ENCODE assay signal across 19 mouse cellular contexts in genomic region chr13:57879817-57880216, GRCm38 (mm10). TPM values are rescaled to one million over a fixed set of nuclear protein-coding genes. Genes with fewer than 3 reads are reported as not detected.
DNase-seq lines count a peak whose midpoint lies in the region.
"Had no signal": no experiment of that assay in that cellular context is flagged by ENCODE, and none has a peak within 500 bp of the region (broad histone marks: within the 10 kb centered on the region; RNA-seq: fewer than 3 reads in every experiment).

No protein-coding gene starts in this region.

- intact Hi-C loops in left cerebral cortex, postnatal 14 days (cut with DNase I): no loop called here

- DNase-seq in layer of hippocampus, adult 9-11 months: peak; percentile 29
- no peak for DNase-seq in layer of hippocampus, postnatal 36 days
- DNase-seq in frontal cortex, adult 2 months (ENCODE audit: extremely low spot score in 1 of 2, low spot score in 1 of 2): peak; percentile 78 to 79
- DNase-seq in left cerebral cortex, postnatal 14 days (ENCODE audit: low spot score in 2 of 2): peak; percentile 51 to 61
- DNase-seq in telencephalon, adult 2 months (ENCODE audit: low read depth, low spot score): peak; percentile 84
- DNase-seq in retina, embryonic 14.5 days (ENCODE audit: low spot score): no peak
- DNase-seq in embryo, embryonic 11 days: no peak
- DNase-seq: adrenal gland, postnatal 36 days; cerebellum, adult 11 months; cerebellum, postnatal 10 days; gastrocnemius, postnatal 25 days; heart, adult 2 months; kidney, adult 18-20 months; lung, adult 18-20 months; lung, postnatal 10 days; thymus, adult 2 months; thymus, postnatal 4 days had no signal

RNA-seq across cellular contexts. Expression of gene Spock1, which starts 28.3 kb away (rescaled TPM):
- total RNA-seq in layer of hippocampus, postnatal 36 days (2021): 100 to 1,000 TPM; 180 to 222 TPM
- 89.1 and 89.9 TPM in 2 replicates for polyA plus RNA-seq in frontal cortex, adult 2 months (2012; rRNA removed)
- 100 to 1,000 TPM; 297 to 320 TPM for total RNA-seq in left cerebral cortex, postnatal 14 days (2021)
- total RNA-seq: heart, adult 2 months had no signal
- polyA plus RNA-seq: CD4-positive, CD25-positive, alpha-beta regulatory T cell, adult 4 months; inflammation-experienced regulatory T-cells, adult 6 months had no signal

Comparison
In these comparisons a context has a peak if more than half of its experiments do, and no peak if none do; other contexts are left out.
1. DNase-seq: peak in layer of hippocampus, adult 9-11 months (single experiment), frontal cortex, adult 2 months (2 of 2), left cerebral cortex, postnatal 14 days (2 of 2) and telencephalon, adult 2 months (single experiment); none in layer of hippocampus, postnatal 36 days (0 of 2), retina, embryonic 14.5 days (single experiment) and embryo, embryonic 11 days (single experiment).